Mouse (Mus musculus) brain, embryonic 14.5 days (tissue): Measurements from ENCODE around the gene Eml2.

ENCODE experiments used
- CTCF ChIP-seq: fragments of 200-500 bp; IDR thresholded peaks from 2 replicates; pipeline ENCODE4 v1.5.1; 2012; ENCODE audit warnings: inconsistent platforms, mild to moderate bottlenecking, moderate library complexity, borderline replicate concordance; ENCODE audit not compliant: insufficient read depth, insufficient read length; ENCODE audit errors: extremely low read depth
- POLR2A ChIP-seq: fragments of 200-500 bp; IDR thresholded peaks from 2 replicates; pipeline ENCODE4 v1.6.1; 2012; ENCODE audit warnings: mild to moderate bottlenecking, inconsistent platforms, borderline replicate concordance; ENCODE audit not compliant: poor library complexity, insufficient read depth, insufficient read length, severe bottlenecking; ENCODE audit errors: extremely low read depth

GRCm38 (mm10) chr7:19197985-19198384, 21.8 kb downstream of the Eml2 start:
- TF ChIP-seq CTCF (peak; percentile 48; the same call in 1 of the 2 replicates), POLR2A (no peak)
